ENCODE assay signal across 23 mouse cellular contexts in the genomic region with DNA sequence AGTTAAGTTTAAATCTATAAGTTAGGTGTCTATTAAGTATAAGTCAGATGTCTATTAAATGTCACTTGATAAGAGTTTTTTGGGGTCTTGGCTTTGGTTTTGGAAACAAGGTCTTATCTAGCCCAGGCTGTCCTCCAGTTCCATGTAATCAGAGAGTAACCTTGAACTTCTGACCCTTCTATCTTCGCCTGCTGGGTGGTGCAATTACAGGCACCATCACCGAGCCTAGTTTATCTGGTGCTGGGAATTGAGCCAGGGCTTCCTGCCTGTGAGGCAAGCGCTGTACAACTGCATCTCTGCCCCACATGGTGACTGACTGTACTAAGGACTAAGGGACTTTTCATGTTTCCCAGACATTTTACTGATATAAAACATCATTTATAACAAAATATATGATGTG. TPM values are rescaled to one million over a fixed set of nuclear protein-coding genes. Genes with fewer than 3 reads are reported as not detected.
A peak's percentile ranks its signal among the peaks of the same experiment; 100 is the strongest.
DNase-seq lines count a peak whose midpoint lies in the region; ATAC-seq and TF ChIP-seq lines count a peak whose summit lies in the region.
"Had no signal": no experiment of that assay in that cellular context is flagged by ENCODE, and none has a peak within 500 bp of the region (broad histone marks: within the 10 kb centered on the region; RNA-seq: fewer than 3 reads in every experiment).

No protein-coding gene starts in this region.

- no peaks in the 10 kb centered on the region for H3K36me3 ChIP-seq in heart, embryonic 10.5 days
- peaks cover 2 to 15% of the 10 kb centered on the region in 2 experiments for H3K36me3 ChIP-seq in MEL (ENCODE audit: control insufficient read depth in 1 of 2, insufficient read depth in 2 of 2, low read length in 2 of 2)
- H3K36me3 ChIP-seq: embryonic facial prominence, embryonic 12.5 days; heart, embryonic 13.5 days; hindbrain, embryonic 10.5 days had no signal

- no peak for TF ChIP-seq CTCF in MEL (IDR thresholded peaks at IDR 0.05 in 2 of 3, conservative IDR thresholded peaks at IDR 0.05 in 1 of 3; ENCODE audit: control insufficient read depth in 1 of 3, insufficient read depth in 1 of 3, low read depth in 2 of 3, low read length in 3 of 3, poor library complexity in 1 of 3, severe bottlenecking in 1 of 3)

- no peak for TF ChIP-seq RAD21 in MEL (IDR thresholded peaks at IDR 0.05; ENCODE audit: low read depth, low read length)

- H3K79me2 ChIP-seq in MEL (ENCODE audit: control insufficient read depth, insufficient read depth, low read length, poor library complexity): no peaks in the 10 kb centered on the region

- DNase-seq in heart, embryonic 10.5 days (ENCODE audit: low spot score): peak; percentile 51
- no peak for DNase-seq in heart, adult 8-10 months (ENCODE audit: low spot score)
- DNase-seq in 416B (ENCODE audit: low read depth) (peak; percentile 85), MEL (ENCODE audit: low read depth, low spot score) (peak; percentile 83)
- DNase-seq in left cerebral cortex, adult 18-20 months (ENCODE audit: low spot score in 2 of 2): no peak
- no peak for DNase-seq in frontal cortex, postnatal 10 days (ENCODE audit: low spot score in 2 of 2)
- DNase-seq: cerebellum, adult 9-11 months; gastrocnemius, postnatal 14 days; kidney, adult 11 months; left cerebral cortex, postnatal 4 days; lung, adult 18-20 months; lung, postnatal 4 days; right cerebral cortex, adult 18-20 months; thymus, postnatal 25 days had no signal

- 57% methylated on average over 3 of the region's 3 CpGs for WGBS in heart, embryonic 10.5 days

- no peaks in the 10 kb centered on the region for H3K9me3 ChIP-seq in heart, embryonic 10.5 days
- H3K9me3 ChIP-seq in MEL (replicated peaks; ENCODE audit: insufficient read depth, low read length): no peaks in the 10 kb centered on the region
- H3K9me3 ChIP-seq: embryonic facial prominence, embryonic 12.5 days; heart, embryonic 13.5 days; hindbrain, embryonic 10.5 days had no signal

- TF ChIP-seq EP300 in MEL (IDR thresholded peaks at IDR 0.05; ENCODE audit: low read depth in 1 of 2, low read length in 2 of 2): peak; percentile 79 to 87

- no peak overlapping the region for H3K4me3 ChIP-seq in heart, embryonic 10.5 days
- no peak overlapping the region for H3K4me3 ChIP-seq in MEL (ENCODE audit: control insufficient read depth in 1 of 2, insufficient read depth in 1 of 2, low read depth in 2 of 2, low read length in 2 of 2)
- H3K4me3 ChIP-seq: embryonic facial prominence, embryonic 12.5 days; erythroblast, embryonic 14.5 days; heart, embryonic 13.5 days; hindbrain, embryonic 10.5 days; left cerebral cortex, adult 2 months had no signal

- H3K4me1 ChIP-seq in heart, embryonic 10.5 days: no peaks in the 10 kb centered on the region
- H3K4me1 ChIP-seq in MEL (ENCODE audit: control insufficient read depth in 1 of 2, insufficient read depth in 2 of 2, low read length in 2 of 2): peaks cover 8 to 19% of the 10 kb centered on the region in 2 experiments
- H3K4me1 ChIP-seq: embryonic facial prominence, embryonic 12.5 days; heart, embryonic 13.5 days; hindbrain, embryonic 10.5 days had no signal

- TF ChIP-seq POLR2A in MEL (IDR thresholded peaks at IDR 0.05; ENCODE audit: control insufficient read depth in 1 of 2, insufficient read depth in 1 of 2, low read depth in 1 of 2, low read length in 2 of 2, poor library complexity in 1 of 2): no peak

- no peak overlapping the region for H3K27ac ChIP-seq in heart, embryonic 10.5 days
- H3K27ac ChIP-seq in MEL (ENCODE audit: control insufficient read depth, low read depth, low read length): no peak overlapping the region
- H3K27ac ChIP-seq: embryonic facial prominence, embryonic 12.5 days; heart, embryonic 13.5 days; hindbrain, embryonic 10.5 days; hindbrain, postnatal 0 days; kidney, postnatal 0 days; left cerebral cortex, adult 2 months had no signal

- 0 out of 2 replicates have a peak, but pooled peaks have one; percentile 11 for ATAC-seq in common myeloid progenitor, adult 5-6 weeks (replicated peaks; ENCODE audit: low read depth, poor library complexity, severe bottlenecking)
- ATAC-seq: forebrain, embryonic 14.5 days; hindbrain, postnatal 0 days had no signal

- no peak overlapping the region for H3K9ac ChIP-seq in MEL (ENCODE audit: control insufficient read depth, low read depth, low read length, poor library complexity, severe bottlenecking)
- H3K9ac ChIP-seq: embryonic facial prominence, embryonic 12.5 days; heart, embryonic 13.5 days had no signal

- H3K27me3 ChIP-seq in heart, embryonic 10.5 days (ENCODE audit: insufficient read depth, poor library complexity, severe bottlenecking): no peaks in the 10 kb centered on the region
- H3K27me3 ChIP-seq in MEL (ENCODE audit: control insufficient read depth in 1 of 2, insufficient read depth in 2 of 2, low read length in 2 of 2): no peaks in the 10 kb centered on the region
- H3K27me3 ChIP-seq: embryonic facial prominence, embryonic 12.5 days; heart, embryonic 13.5 days had no signal

TF ChIP-seq in MEL, 35 proteins besides CTCF, POLR2A, EP300 and RAD21:
- peak; percentile 41; the same call in 1 of the 2 replicates for TF ChIP-seq MYB (IDR thresholded peaks at IDR 0.05; ENCODE audit: low read depth, low read length)
- TF ChIP-seq USF1 (IDR thresholded peaks at IDR 0.05; ENCODE audit: low read depth, low read length): peak; percentile 9; the same call in 1 of the 2 replicates
- no peak for TF ChIP-seq USF2 (IDR thresholded peaks at IDR 0.05; ENCODE audit: borderline replicate concordance in 1 of 2, insufficient read depth in 1 of 2, low read depth in 1 of 2, low read length in 2 of 2)
- no peak for TF ChIP-seq ZMIZ1 (IDR thresholded peaks at IDR 0.05; ENCODE audit: low read depth, low read length)
- TF ChIP-seq CHD1 (IDR thresholded peaks at IDR 0.05; ENCODE audit: low read depth, low read length): no peak
- TF ChIP-seq MYC (IDR thresholded peaks at IDR 0.05; ENCODE audit: low read depth, low read length): peak; percentile 64
- peak; percentile 74 for TF ChIP-seq SIN3A (IDR thresholded peaks at IDR 0.05; ENCODE audit: low read length)
- TF ChIP-seq TAL1 (IDR thresholded peaks at IDR 0.05; ENCODE audit: low read length): peak; percentile 65
- TF ChIP-seq BHLHE40 (IDR thresholded peaks at IDR 0.05; ENCODE audit: borderline replicate concordance, low read depth, low read length): 0 out of 2 replicates have a peak, but pooled peaks have one; percentile 42
- TF ChIP-seq MEF2A (IDR thresholded peaks at IDR 0.05; ENCODE audit: extremely low read depth, insufficient replicate concordance, low read depth, low read length, poor library complexity, severe bottlenecking): peak; percentile 34; the same call in 1 of the 2 replicates
- TF ChIP-seq MXI1 (IDR thresholded peaks at IDR 0.05; ENCODE audit: low read depth, low read length): peak; percentile 80; the same call in 1 of the 2 replicates
- TF ChIP-seq ETS1 (IDR thresholded peaks at IDR 0.05; ENCODE audit: low read depth, low read length): peak; percentile 87
- no peak for TF ChIP-seq KAT2A (conservative IDR thresholded peaks at IDR 0.05; ENCODE audit: low read depth, low read length)
- TF ChIP-seq GATA1 (IDR thresholded peaks at IDR 0.05; ENCODE audit: low read depth, low read length): peak; percentile 89
- TF ChIP-seq E2F4 (IDR thresholded peaks at IDR 0.05; ENCODE audit: borderline replicate concordance, low read depth, low read length): no peak
- peak; percentile 33; the same call in 1 of the 2 replicates for TF ChIP-seq HCFC1 (IDR thresholded peaks at IDR 0.05; ENCODE audit: low read depth, low read length)
- peak; percentile 70 for TF ChIP-seq MAX (IDR thresholded peaks at IDR 0.05; ENCODE audit: low read length)
- TF ChIP-seq TCF12 (IDR thresholded peaks at IDR 0.05; ENCODE audit: low read depth, low read length): peak; percentile 71
- 0 out of 2 replicates have a peak, but pooled peaks have one; percentile 32 for TF ChIP-seq TBP (IDR thresholded peaks at IDR 0.05; ENCODE audit: low read depth, low read length)
- no peak for TF ChIP-seq POLR2AphosphoS2 (IDR thresholded peaks at IDR 0.05; ENCODE audit: low read length)
- peak; percentile 87 for TF ChIP-seq RCOR1 (IDR thresholded peaks at IDR 0.05; ENCODE audit: low read depth, low read length)

RNA-seq across cellular contexts. Expression of a gene that starts 10.0 kb away (rescaled TPM):
- 30.2 and 36.5 TPM in 2 replicates for polyA plus RNA-seq in heart, embryonic 10.5 days (2016; fragmentation: Nextera tagmentation; extraction: Ambion mirVana)
- total RNA-seq in heart, adult 8-10 months (2022): 10 to 100 TPM; 19.6 to 29.4 (median 24.5) TPM
- total RNA-seq in MEL (2012; rRNA removed): 26.7 and 35.9 TPM in 2 replicates
- polyA plus RNA-seq in MEL (2012; ENCODE audit: insufficient read depth in 1 of 2, insufficient read length in 2 of 2, low read depth in 1 of 2, low replicate concordance in 2 of 2, missing spikeins in 1 of 2): 10 to 100 TPM in 1 of 2 experiments, not detected in 1; 36.0 TPM
- 82.9 and 116 TPM in 2 replicates for total RNA-seq in common myeloid progenitor, adult 5-6 weeks (2017)
- total RNA-seq in left cerebral cortex, adult 18-20 months (2021): 10 to 100 TPM; 13.8 TPM

Comparison
In these comparisons a context has a peak if more than half of its experiments do, and no peak if none do; other contexts are left out.
1. DNase-seq: peak in heart, embryonic 10.5 days (single experiment), 416B (single experiment) and MEL (single experiment); none in heart, adult 8-10 months (single experiment), left cerebral cortex, adult 18-20 months (0 of 2) and frontal cortex, postnatal 10 days (0 of 2).